Mouse (Mus musculus): ENCODE measurements at regions not wholly inside any gene's neighbourhood (a gene's known extent, or its start where the extent isn't known, plus 50 kb on each side); places are given as distances from the start of the nearest gene placed in this dataset.

GRCm38 (mm10) chr16:7666096-7666495, 758.8 kb downstream of the Tmem114 start:
- TF ChIP-seq CTCF (IDR thresholded peaks at IDR 0.05; ENCODE audit: borderline replicate concordance, insufficient read depth, low read depth, low read length) (no peak), POLR2A (IDR thresholded peaks at IDR 0.05; ENCODE audit: borderline replicate concordance, insufficient read depth, low read length) (no peak)
